Mouse (Mus musculus) frontal cortex, postnatal 10 days (tissue): Measurements from ENCODE around the gene Hoxa11.

Experiments
- DNase-seq, 2 experiments: peaks; one replicate each; pipeline ENCODE4 v3.0.0; 2022; ENCODE audit warnings: low spot score in 2 of 2, mixed read lengths in 1 of 2

Hoxa11 gene

GRCm38 (mm10) chr6:52220003-52220864 is 25.4 kb downstream of the Hoxa11 start:
- no peak for DNase-seq

GRCm38 (mm10) chr6:52219234-52219942 is 26.2 kb downstream of the Hoxa11 start:
- DNase-seq, result no peak

GRCm38 (mm10) chr6:52218643-52219215 is 26.9 kb downstream of the Hoxa11 start:
- DNase-seq, result no peak

- no peak for DNase-seq
Measured at GRCm38 (mm10) chr6:52217895-52218642, 27.5 kb downstream of the Hoxa11 start.

- no peak for DNase-seq
Measured at GRCm38 (mm10) chr6:52217459-52217768, 28.2 kb downstream of the Hoxa11 start.

GRCm38 (mm10) chr6:52216691-52217458 is 28.7 kb downstream of the Hoxa11 start:
- DNase-seq, result no peak

GRCm38 (mm10) chr6:52215771-52216535 is 29.7 kb downstream of the Hoxa11 start:
- DNase-seq, result no peak

- no peak for DNase-seq
Measured at GRCm38 (mm10) chr6:52215070-52215469, 30.5 kb downstream of the Hoxa11 start.

- no peak for DNase-seq
Measured at GRCm38 (mm10) chr6:52214271-52214670, 31.3 kb downstream of the Hoxa11 start.

- no peak for DNase-seq
Measured at GRCm38 (mm10) chr6:52213119-52213986, 32.3 kb downstream of the Hoxa11 start, which contains the start of the genes Hoxa3 and Gm28308. Gene Hoxa3, minus strand, starts transcription at chr6:52213336. Gene Gm28308, minus strand, starts transcription at chr6:52213339.

GRCm38 (mm10) chr6:52212556-52213118 is 33.0 kb downstream of the Hoxa11 start:
- no peak for DNase-seq

GRCm38 (mm10) chr6:52211961-52212360 is 33.6 kb downstream of the Hoxa11 start:
- DNase-seq, result no peak

GRCm38 (mm10) chr6:52211170-52211935 is 34.3 kb downstream of the Hoxa11 start:
- peak in 1 of 2 experiments; percentile 47 for DNase-seq

GRCm38 (mm10) chr6:52209685-52210046 is 35.9 kb downstream of the Hoxa11 start:
- DNase-seq, result no peak

GRCm38 (mm10) chr6:52208868-52209684 is 36.5 kb downstream of the Hoxa11 start:
- DNase-seq, result no peak

GRCm38 (mm10) chr6:52208072-52208867 is 37.3 kb downstream of the Hoxa11 start, which contains the start of gene Hoxa6:
Gene Hoxa6, minus strand, starts transcription at chr6:52208722.
- no peak for DNase-seq

- DNase-seq, result no peak
Measured at GRCm38 (mm10) chr6:52207684-52207976, 38.0 kb downstream of the Hoxa11 start.
